Mouse (Mus musculus) thymus, adult 2 months (tissue): ENCODE results near the gene Ttyh1. TPM values are rescaled to one million over a fixed set of nuclear protein-coding genes. Genes with fewer than 3 reads are reported as not detected.
"Not testable (repeated sequence)": the region's sequence is repeated elsewhere in the genome, so short reads cannot be mapped to it uniquely, and the experiment has no call there.

Experiments
- DNase-seq: peaks from one replicate; pipeline ENCODE4 v3.0.0; 2021
- H3K27ac ChIP-seq: fragments of 200-500 bp; 2 replicates; pipeline ENCODE4 v1.5.1; 2012; ENCODE audit warnings: low read length, control low read depth; ENCODE audit not compliant: control insufficient read depth, insufficient read depth
- H3K27me3 ChIP-seq: fragments of 200-500 bp; 2 replicates; pipeline ENCODE4 v1.6.1; 2012; ENCODE audit warnings: mild to moderate bottlenecking, low read length, moderate library complexity, mixed read lengths; ENCODE audit not compliant: control insufficient read depth, insufficient read depth
- H3K36me3 ChIP-seq: fragments of 200-500 bp; 2 replicates; pipeline ENCODE4 v1.6.1; 2012; ENCODE audit warnings: mild to moderate bottlenecking, low read length, moderate library complexity; ENCODE audit not compliant: control insufficient read depth, insufficient read depth
- H3K4me1 ChIP-seq: fragments of 200-500 bp; replicated peaks from 2 replicates; pipeline ENCODE4 v1.6.1; 2012; ENCODE audit warnings: low read length; ENCODE audit not compliant: control insufficient read depth, insufficient read depth
- H3K4me3 ChIP-seq: fragments of 200-500 bp; 2 replicates; pipeline ENCODE4 v1.5.1; 2012; ENCODE audit warnings: mild to moderate bottlenecking, low read length, control low read depth, moderate library complexity; ENCODE audit not compliant: control insufficient read depth, insufficient read depth
- CTCF ChIP-seq: fragments of 200-500 bp; IDR thresholded peaks from 2 replicates; pipeline ENCODE4 v1.5.1; 2012; ENCODE audit warnings: mild to moderate bottlenecking, control low read depth, low read length, moderate library complexity, borderline replicate concordance; ENCODE audit not compliant: control insufficient read depth, poor library complexity, insufficient read depth; ENCODE audit errors: extremely low read depth
- POLR2A ChIP-seq: fragments of 200-500 bp; IDR thresholded peaks from 2 replicates; pipeline ENCODE4 v1.6.1; 2012; ENCODE audit warnings: mild to moderate bottlenecking, low read length, control low read depth, moderate library complexity; ENCODE audit not compliant: control insufficient read depth, poor library complexity, insufficient read depth; ENCODE audit errors: extremely low read depth
- WGBS: fragments of 180-500 bp; shearing (Covaris S2); methylation state at CpG from one replicate; pipeline ENCODE4 v1.1.7; 2018; 5-methylcytosine and 5-hydroxymethylcytosine counted together
- polyA plus RNA-seq: library from polyadenylated mRNA; depleted of rRNA; stranded (reverse); fragments of >200 nt; gene quantifications from 2 replicates; pipeline ENCODE4 v1.2.3, GENCODE M21; 2012

Ttyh1 gene
- polyA plus RNA-seq, 1 experiment = 1.8 TPM

DNA sequence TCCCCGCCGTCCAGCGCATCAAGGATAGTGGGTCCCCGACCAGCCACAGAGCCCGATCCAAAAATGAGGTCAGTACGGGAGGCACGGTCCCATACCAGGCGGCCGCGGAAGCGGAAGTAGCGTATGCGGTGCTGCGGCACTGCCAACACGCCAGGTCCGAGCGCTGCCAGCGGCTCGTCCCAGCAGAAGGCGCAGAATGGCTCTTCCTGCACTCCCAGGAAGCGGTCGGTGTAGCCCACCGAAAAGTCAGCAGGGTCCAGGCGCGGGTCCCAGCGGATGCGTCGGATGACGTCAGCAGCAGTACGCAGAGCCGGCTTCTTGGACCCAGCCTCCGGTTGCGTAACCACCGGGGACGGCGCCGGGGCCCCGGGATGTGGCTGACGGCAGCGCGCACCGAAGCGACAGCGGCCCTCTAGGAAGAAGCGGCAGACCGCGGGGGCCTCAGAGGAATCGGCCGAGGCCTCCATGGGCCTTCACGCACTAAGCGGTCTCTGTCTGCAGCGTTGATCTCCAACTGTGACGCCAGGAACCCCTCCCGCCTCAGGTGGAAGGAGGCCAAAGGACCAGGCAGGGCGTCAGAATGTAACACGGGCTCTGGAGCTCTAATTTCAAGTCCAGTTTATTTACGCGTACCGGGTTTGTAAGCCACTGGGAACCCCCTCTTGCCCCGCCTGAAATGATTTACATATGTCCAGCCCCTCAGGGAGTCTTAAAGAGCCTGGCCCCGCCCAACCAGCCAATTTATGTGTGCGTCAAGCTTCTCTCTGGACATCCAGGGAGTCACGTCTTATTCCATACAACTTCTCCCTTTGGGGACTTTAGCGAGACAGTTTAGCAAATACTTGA lies 30.2 kb downstream of the Ttyh1 start:
- under 1% methylated on average over 64 of the region's 64 CpGs for WGBS
- Histone ChIP-seq H3K27ac (peak overlapping the region; percentile 75), H3K4me3 (peak overlapping the region; percentile 97), H3K4me1 (peaks cover 18% of the 10 kb centered on the region), H3K36me3 (peaks cover 28% of the 10 kb centered on the region), H3K27me3 (peaks cover 13% of the 10 kb centered on the region; the same call in 1 of the 2 replicates)
- DNase-seq = peak; percentile 74
- TF ChIP-seq CTCF = no peak
- TF ChIP-seq POLR2A = peak; percentile 58; the same call in 1 of the 2 replicates

DNA sequence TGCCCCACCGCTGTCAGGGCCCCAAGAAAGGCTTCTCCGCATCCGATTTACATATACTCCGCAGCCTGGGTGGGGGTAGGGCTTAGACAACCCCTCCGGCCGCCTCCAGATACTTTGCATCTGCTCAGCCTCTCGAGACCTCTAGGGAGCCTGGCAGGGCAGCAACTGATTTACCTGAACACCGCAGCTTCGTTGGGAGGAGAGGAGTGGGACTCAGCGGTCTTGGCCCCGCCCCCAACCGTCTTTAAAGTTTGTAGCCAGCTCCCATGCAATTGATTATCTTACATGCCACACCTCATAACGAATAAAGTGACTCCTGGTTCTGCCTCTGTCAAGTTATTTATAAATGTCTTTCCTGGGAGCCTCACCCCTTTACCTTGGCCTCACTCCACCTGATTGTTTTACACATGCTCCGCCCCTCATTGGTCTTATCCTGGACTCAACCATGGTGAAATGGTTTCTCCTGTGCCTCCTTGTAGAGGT lies 30.9 kb downstream of the Ttyh1 start, which contains the start of gene Leng9:
Gene Leng9, minus strand, starts transcription at position 316 of the 483 bp plus-strand sequence.
- Histone ChIP-seq H3K36me3 (peaks cover 21% of the 10 kb centered on the region), H3K27me3 (peaks cover 13% of the 10 kb centered on the region; the same call in 1 of the 2 replicates), H3K27ac (peak within 1 kb of the TSS; percentile 75), H3K4me1 (peaks cover 18% of the 10 kb centered on the region), H3K4me3 (peak within 1 kb of the TSS; percentile 97)
- DNase-seq = peak; percentile 43
- TF ChIP-seq CTCF = no peak
- TF ChIP-seq POLR2A = no peak
- WGBS = 3% methylated on average over 14 of the region's 14 CpGs

DNA sequence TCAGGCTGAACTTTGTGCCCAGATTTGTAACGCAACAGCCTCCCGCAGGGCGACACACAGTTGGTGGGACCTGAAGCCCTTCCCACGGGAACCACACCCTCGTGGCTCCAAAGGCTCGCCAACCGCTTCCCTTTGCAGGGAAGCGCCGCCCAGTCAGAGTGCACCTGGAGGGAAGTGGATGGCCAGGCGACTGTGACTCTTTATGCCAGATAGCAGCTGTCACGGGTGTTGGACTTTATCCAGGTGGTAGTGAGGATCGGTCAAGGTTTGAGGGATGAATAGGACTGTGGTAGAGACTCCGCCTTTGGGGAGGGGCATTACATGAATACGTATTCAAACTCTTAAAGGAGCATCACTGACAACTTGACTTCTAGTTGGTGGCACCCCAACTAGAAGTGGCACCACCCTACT lies 31.6 kb downstream of the Ttyh1 start:
- 2% methylated on average over 14 of the region's 14 CpGs for WGBS
- DNase-seq = no peak
- H3K36me3 ChIP-seq = peaks cover 16% of the 10 kb centered on the region; the same call in 1 of the 2 replicates
- TF ChIP-seq CTCF (no peak), POLR2A (no peak)
- peaks cover 18% of the 10 kb centered on the region for H3K4me1 ChIP-seq
- peak overlapping the region; percentile 29 for H3K4me3 ChIP-seq
- H3K27me3 ChIP-seq = peaks cover 13% of the 10 kb centered on the region; the same call in 1 of the 2 replicates
- no peak overlapping the region for H3K27ac ChIP-seq

DNA sequence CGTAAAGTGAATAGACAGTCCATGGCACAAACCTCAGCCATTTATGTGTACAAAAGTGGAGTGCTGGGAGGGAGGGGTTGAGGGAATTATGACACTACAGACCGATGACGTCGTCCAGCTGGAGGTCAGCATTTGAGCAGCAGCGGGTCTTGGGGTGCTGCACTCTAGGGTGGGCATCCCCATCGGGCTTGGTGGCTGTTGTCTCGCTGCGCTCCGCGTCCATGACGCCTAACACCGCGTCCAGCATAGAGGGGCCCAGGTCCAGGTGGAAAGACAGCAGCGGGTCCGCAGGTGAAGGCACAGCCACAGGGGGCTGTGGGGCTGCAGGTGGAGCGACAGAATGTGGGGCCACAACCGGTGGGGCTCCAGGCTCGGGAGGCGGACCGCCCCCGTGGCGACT lies 32.0 kb downstream of the Ttyh1 start:
- peaks cover 18% of the 10 kb centered on the region for H3K4me1 ChIP-seq
- peaks cover 11% of the 10 kb centered on the region; the same call in 1 of the 2 replicates for H3K36me3 ChIP-seq
- no peak overlapping the region for H3K27ac ChIP-seq
- TF ChIP-seq CTCF = no peak
- no peak for TF ChIP-seq POLR2A
- WGBS = 19% methylated on average over 22 of the region's 22 CpGs
- H3K4me3 ChIP-seq = no peak overlapping the region
- peaks cover 13% of the 10 kb centered on the region; the same call in 1 of the 2 replicates for H3K27me3 ChIP-seq
- no peak for DNase-seq

DNA sequence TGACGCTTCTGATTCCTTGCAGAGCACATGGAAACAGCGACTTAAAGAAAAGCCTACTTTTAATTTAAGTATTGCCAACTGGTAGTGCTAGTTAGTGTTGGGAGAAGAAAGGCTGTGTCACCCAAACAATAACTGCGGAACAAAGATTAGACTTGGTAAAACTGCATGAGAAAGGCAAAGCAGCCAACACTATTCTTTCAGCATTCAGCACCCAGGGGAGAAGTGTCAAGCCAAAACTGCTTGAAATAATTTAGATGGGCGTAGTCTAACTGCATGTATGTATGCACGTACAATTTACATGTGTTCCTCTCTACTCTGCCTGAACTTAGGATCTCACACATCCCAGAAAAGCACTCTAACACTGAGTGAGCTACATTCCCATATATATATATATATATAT lies 35.1 kb downstream of the Ttyh1 start:
- no peak for TF ChIP-seq CTCF
- TF ChIP-seq POLR2A = no peak
- Histone ChIP-seq H3K4me3 (no peak overlapping the region), H3K27ac (no peak overlapping the region), H3K27me3 (peaks cover 13% of the 10 kb centered on the region; the same call in 1 of the 2 replicates), H3K4me1 (peaks cover 10% of the 10 kb centered on the region), H3K36me3 (no peaks in the 10 kb centered on the region)
- no peak for DNase-seq
- WGBS = 89% methylated on average over 5 of the region's 5 CpGs

DNA sequence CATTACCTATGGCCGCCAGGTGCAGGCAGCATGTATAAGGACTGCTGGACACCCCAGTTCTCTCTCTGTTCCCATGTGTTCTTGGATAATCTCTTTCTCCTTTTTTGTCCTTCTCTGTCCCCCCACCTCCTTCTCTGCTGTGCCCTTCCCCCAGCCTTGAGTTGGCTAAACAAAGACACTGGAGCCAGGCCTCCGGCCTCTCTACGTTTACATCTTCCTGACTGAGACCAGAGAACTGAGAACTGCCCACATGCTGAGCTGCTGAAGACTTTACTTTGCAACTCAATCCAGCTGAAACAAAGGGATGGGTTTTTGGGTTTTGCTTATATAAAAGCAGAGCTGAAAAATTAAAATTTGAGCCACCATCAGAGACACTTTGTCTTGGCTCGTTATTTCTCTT lies 35.8 kb downstream of the Ttyh1 start:
- Histone ChIP-seq H3K27ac (no peak overlapping the region), H3K27me3 (peaks cover 13% of the 10 kb centered on the region; the same call in 1 of the 2 replicates), H3K4me3 (no peak overlapping the region), H3K36me3 (no peaks in the 10 kb centered on the region), H3K4me1 (peaks cover 9% of the 10 kb centered on the region)
- no peak for TF ChIP-seq POLR2A
- TF ChIP-seq CTCF = no peak
- 89% methylated on average over 4 of the region's 4 CpGs for WGBS
- no peak for DNase-seq

DNA sequence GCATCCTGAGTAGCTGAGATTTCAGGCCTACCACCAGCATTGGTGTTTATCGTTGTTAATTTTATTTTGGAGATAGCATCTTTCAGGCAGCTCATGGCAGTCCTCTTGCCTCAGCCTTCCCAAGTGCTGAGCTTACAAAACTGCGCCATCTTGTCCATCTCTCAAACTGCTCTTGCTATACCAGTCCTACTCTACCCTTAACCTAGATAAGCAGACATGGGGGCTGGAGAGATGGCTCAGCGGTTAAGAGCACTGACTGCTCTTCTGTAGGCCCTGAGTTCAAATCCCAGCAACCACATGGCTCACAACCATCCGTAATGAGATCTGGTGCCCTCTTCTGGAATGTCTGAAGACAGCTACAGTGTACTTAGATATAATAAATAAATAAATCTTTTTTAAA lies 42.4 kb downstream of the Ttyh1 start:
- not testable (repeated sequence) for H3K27me3 ChIP-seq, DNase-seq

More for the DNA sequence above, 42.4 kb downstream of the Ttyh1 start:
- H3K4me1 ChIP-seq, H3K27ac ChIP-seq, H3K4me3 ChIP-seq, H3K36me3 ChIP-seq: not testable (repeated sequence)
- 98% methylated on average over 4 of the region's 4 CpGs for WGBS
